Mouse (Mus musculus): ENCODE data around the gene Ttyh3.
A peak's percentile ranks its signal among the peaks of the same experiment; 100 is the strongest.

Ttyh3 gene

DNA sequence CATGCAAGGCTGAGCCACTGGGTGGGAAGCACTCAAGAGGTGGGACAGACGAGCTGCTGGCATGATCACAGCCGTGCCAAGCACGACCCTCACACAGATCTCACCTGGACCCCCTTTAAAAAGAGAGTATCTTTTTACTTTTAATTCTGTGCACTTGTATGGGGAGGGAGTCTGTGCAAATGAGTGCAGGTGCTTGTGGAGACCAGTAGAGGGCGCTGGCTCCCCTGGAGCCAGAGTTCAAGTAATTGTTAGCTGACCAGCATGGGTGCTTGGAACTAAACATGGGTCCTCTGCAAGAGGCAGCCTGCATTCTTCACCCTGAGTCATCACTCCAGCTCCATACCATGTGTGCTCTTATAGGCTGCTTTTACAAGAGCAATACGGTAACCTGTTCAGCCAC, 21.3 kb downstream of the Ttyh3 start:
- DNase-seq: no peak

- DNase-seq: no peak
Observed at GRCm38 (mm10) chr5:140624961-140625360, 23.9 kb downstream of the Ttyh3 start.

GRCm38 (mm10) chr5:140624238-140624637, 24.6 kb downstream of the Ttyh3 start:
- DNase-seq: no peak

- DNase-seq: no peak
Observed at GRCm38 (mm10) chr5:140623791-140624190, 25.0 kb downstream of the Ttyh3 start.

GRCm38 (mm10) chr5:140622978-140623670, 25.7 kb downstream of the Ttyh3 start:
- no peak for DNase-seq

GRCm38 (mm10) chr5:140621517-140621916, 27.3 kb downstream of the Ttyh3 start:
- no peak for DNase-seq

GRCm38 (mm10) chr5:140621092-140621491, 27.7 kb downstream of the Ttyh3 start:
- no peak for DNase-seq

- no peak for DNase-seq
Observed at GRCm38 (mm10) chr5:140619895-140620736, 28.7 kb downstream of the Ttyh3 start.

DNA sequence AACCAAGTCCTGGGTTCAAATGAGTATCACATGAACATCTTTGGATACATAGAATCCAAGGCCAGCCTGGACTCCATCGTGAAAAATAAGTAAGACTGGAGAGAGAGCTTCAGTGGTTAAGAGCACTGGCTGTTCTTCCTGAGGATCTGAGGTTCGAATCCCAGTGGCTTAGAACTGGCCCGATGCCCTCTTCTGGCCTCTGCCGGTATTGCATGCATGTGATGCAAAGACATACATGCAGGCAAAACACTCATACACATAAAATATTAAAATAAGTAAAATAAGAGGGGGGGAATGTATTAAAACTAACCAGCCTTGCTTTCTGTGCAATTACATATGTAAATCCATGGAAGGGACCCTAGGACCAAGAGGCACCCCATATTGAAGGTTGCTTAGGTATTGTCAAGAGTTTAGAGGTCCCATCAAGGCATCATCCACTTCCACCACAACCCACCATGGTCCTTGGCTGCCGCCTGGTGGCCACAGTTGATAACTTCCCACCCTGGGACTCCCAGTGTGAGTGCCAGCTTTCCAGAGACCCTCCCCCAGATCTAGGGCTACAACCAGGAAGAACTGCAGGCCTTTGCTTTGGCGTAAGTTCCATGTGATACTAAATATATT, 29.6 kb downstream of the Ttyh3 start:
- DNase-seq: peak; percentile 89

DNA sequence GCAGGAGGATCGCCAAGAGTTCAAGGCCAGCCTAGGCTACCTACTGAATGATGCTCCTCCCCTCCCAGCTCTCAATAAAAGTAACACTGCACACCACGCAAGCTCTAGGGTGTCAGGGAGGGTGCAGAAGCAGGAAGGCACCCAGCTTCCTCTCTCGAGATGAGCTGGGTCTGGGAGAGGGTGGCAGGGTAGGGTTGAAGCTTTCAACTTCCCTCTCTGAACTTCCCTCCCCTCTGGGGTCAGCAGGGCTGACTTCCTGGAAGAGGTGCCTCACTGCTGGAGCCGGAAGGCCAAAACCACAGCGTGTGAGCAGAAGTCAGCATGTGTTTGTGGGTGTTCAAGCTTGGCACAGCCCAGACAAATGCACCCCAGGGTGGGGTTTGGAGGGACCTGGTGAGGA, 31.1 kb downstream of the Ttyh3 start:
- DNase-seq: peak; percentile 85 to 89

DNA sequence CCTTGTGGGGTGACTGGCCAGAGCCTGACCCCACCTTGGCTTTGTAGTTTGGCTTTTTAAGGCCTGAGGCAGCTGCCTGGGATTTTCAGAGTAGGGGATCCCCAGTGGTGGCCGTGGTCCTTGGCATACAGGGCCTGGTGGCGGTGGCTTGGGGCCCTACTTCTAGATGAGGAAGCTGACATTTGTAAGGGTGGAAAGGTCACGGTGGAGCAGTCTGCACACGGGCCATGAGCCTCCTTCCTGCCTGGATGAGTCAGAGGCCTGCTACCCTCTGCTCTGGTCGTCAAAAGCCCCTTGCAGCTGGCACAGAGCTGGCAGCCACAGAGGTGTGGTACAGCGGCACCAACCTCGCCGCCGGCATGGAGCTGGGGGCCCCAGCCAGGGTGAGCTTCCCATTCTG, 32.1 kb downstream of the Ttyh3 start:
- DNase-seq: peak; percentile 82 to 85

DNA sequence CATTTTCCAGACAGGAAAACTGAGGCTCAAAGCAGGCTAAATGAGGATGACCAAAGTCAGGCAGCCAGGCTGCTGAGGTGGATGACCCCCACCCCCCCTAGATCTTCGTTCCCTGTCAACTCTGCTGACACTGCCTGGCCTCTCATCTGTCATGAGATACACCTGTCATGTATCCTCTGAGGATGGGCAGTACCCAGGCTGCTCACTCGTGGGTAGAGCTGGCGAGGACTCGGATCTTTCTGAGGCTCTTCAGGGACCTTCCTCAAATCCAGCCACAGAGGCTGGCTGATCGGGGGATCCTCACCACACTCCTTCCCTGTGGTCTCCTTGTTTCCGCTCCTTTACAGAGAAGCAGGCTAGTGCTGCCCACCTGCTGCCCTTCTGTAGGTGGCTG, 32.7 kb downstream of the Ttyh3 start:
- peak in 1 of 2 experiments; percentile 24 for DNase-seq

GRCm38 (mm10) chr5:140615321-140616109, 33.3 kb downstream of the Ttyh3 start:
- DNase-seq: no peak

GRCm38 (mm10) chr5:140614837-140615236, 34.0 kb downstream of the Ttyh3 start:
- no peak for DNase-seq

- no peak for DNase-seq
Observed at GRCm38 (mm10) chr5:140614141-140614540, 34.7 kb downstream of the Ttyh3 start.

- DNase-seq: no peak
Observed at GRCm38 (mm10) chr5:140612191-140612590, 36.6 kb downstream of the Ttyh3 start.

- no peak for DNase-seq
Observed at GRCm38 (mm10) chr5:140611611-140612185, 37.1 kb downstream of the Ttyh3 start.

GRCm38 (mm10) chr5:140611021-140611583, 37.7 kb downstream of the Ttyh3 start:
- DNase-seq: peak in 1 of 2 experiments; percentile 29

GRCm38 (mm10) chr5:140610273-140611011, 38.4 kb downstream of the Ttyh3 start:
- DNase-seq: no peak

GRCm38 (mm10) chr5:140609511-140610272, 39.1 kb downstream of the Ttyh3 start:
- DNase-seq: peak; percentile 43

DNA sequence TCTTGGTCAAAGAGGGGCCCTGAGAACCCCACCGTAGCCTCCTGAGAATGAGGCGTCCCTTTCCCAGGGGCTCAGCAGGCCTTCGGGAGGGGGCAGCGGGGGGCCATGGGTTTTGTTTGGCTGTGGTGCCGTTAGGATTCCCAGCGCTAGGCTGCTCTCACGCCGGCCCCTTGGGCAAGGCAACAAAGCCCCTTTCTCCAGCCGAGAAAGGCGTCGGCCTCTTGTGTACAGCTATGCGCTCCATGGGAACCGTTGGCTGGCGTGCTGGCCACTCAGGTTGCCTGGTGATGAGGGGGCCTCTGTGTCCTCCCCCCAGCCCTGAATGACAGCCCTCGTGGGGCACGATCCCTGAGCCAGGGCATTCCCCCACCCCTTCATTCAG, 40.2 kb downstream of the Ttyh3 start:
- no peak for DNase-seq

Measured in B cell, adult 2 months (primary cell).